Mouse (Mus musculus): ENCODE measurements at regions not wholly inside any gene's neighbourhood (a gene's known extent, or its start where the extent isn't known, plus 50 kb on each side); places are given as distances from the start of the nearest gene placed in this dataset.
"Not testable (repeated sequence)": the region's sequence is repeated elsewhere in the genome, so short reads cannot be mapped to it uniquely, and the experiment has no call there.

GRCm38 (mm10) chrX:50675356-50675755, 165.5 kb upstream of the Stk26 start:
- no peak overlapping the region for H3K9ac ChIP-seq (replicated peaks; ENCODE audit: low read depth, low read length)
- no peak overlapping the region for H3K4me2 ChIP-seq (replicated peaks; ENCODE audit: low read depth, low read length)
- 29% methylated on average over 6 of the region's 6 CpGs for WGBS
- no peak overlapping the region for H3K4me3 ChIP-seq (ENCODE audit: low read depth, low read length)
- H3K4me1 ChIP-seq (ENCODE audit: control insufficient read depth, insufficient read depth, low read length) = no peaks in the 10 kb centered on the region
- H3K36me3 ChIP-seq (ENCODE audit: control insufficient read depth, insufficient read depth, low read length) = no peaks in the 10 kb centered on the region
- no peak overlapping the region for H3K27ac ChIP-seq (ENCODE audit: low read length)
- no peaks in the 10 kb centered on the region for H3K27me3 ChIP-seq (ENCODE audit: control insufficient read depth, insufficient read depth, low read length)
- H3K9me3 ChIP-seq (ENCODE audit: control insufficient read depth, low read depth, low read length) = no peaks in the 10 kb centered on the region
- no peak for ATAC-seq (ENCODE audit: insufficient number of reproducible peaks, insufficient read depth, low FRiP score, low read depth)

GRCm38 (mm10) chrX:50657835-50658565, 182.8 kb upstream of the Stk26 start:
- H3K27me3 ChIP-seq (ENCODE audit: control insufficient read depth, insufficient read depth, low read length) = no peaks in the 10 kb centered on the region
- no peak overlapping the region for H3K9ac ChIP-seq (replicated peaks; ENCODE audit: low read depth, low read length)
- H3K4me2 ChIP-seq (replicated peaks; ENCODE audit: low read depth, low read length) = no peak overlapping the region
- no peak overlapping the region for H3K4me3 ChIP-seq (ENCODE audit: low read depth, low read length)
- no peaks in the 10 kb centered on the region for H3K4me1 ChIP-seq (ENCODE audit: control insufficient read depth, insufficient read depth, low read length)
- no peaks in the 10 kb centered on the region for H3K9me3 ChIP-seq (ENCODE audit: control insufficient read depth, low read depth, low read length)
- peak; percentile 37; the same call in 1 of the 2 replicates for ATAC-seq (ENCODE audit: insufficient number of reproducible peaks, insufficient read depth, low FRiP score, low read depth)
- 40% methylated on average over 9 of the region's 9 CpGs for WGBS
- no peak overlapping the region for H3K27ac ChIP-seq (ENCODE audit: low read length)
- H3K36me3 ChIP-seq (ENCODE audit: control insufficient read depth, insufficient read depth, low read length) = no peaks in the 10 kb centered on the region

- no peak overlapping the region for H3K4me3 ChIP-seq (ENCODE audit: low read depth, low read length)
- H3K36me3 ChIP-seq (ENCODE audit: control insufficient read depth, insufficient read depth, low read length) = no peaks in the 10 kb centered on the region
- ATAC-seq (ENCODE audit: insufficient number of reproducible peaks, insufficient read depth, low FRiP score, low read depth) = no peak
- H3K27ac ChIP-seq (ENCODE audit: low read length) = no peak overlapping the region
- no peak overlapping the region for H3K4me2 ChIP-seq (replicated peaks; ENCODE audit: low read depth, low read length)
- WGBS = 72% methylated on average over 6 of the region's 6 CpGs
- no peak overlapping the region for H3K9ac ChIP-seq (replicated peaks; ENCODE audit: low read depth, low read length)
- no peaks in the 10 kb centered on the region for H3K4me1 ChIP-seq (ENCODE audit: control insufficient read depth, insufficient read depth, low read length)
- H3K27me3 ChIP-seq (ENCODE audit: control insufficient read depth, insufficient read depth, low read length) = no peaks in the 10 kb centered on the region
- no peaks in the 10 kb centered on the region for H3K9me3 ChIP-seq (ENCODE audit: control insufficient read depth, low read depth, low read length)
Observed at GRCm38 (mm10) chrX:50657180-50657834, 183.5 kb upstream of the Stk26 start.

GRCm38 (mm10) chrX:50655380-50655779, 185.5 kb upstream of the Stk26 start:
- H3K4me1 ChIP-seq (ENCODE audit: control insufficient read depth, insufficient read depth, low read length); H3K27ac ChIP-seq (ENCODE audit: low read length); H3K36me3 ChIP-seq (ENCODE audit: control insufficient read depth, insufficient read depth, low read length); H3K27me3 ChIP-seq (ENCODE audit: control insufficient read depth, insufficient read depth, low read length); H3K4me2 ChIP-seq (replicated peaks; ENCODE audit: low read depth, low read length); H3K9ac ChIP-seq (replicated peaks; ENCODE audit: low read depth, low read length); H3K9me3 ChIP-seq (ENCODE audit: control insufficient read depth, low read depth, low read length); ATAC-seq (ENCODE audit: insufficient number of reproducible peaks, insufficient read depth, low FRiP score, low read depth); H3K4me3 ChIP-seq (ENCODE audit: low read depth, low read length): not testable (repeated sequence)
- 87% methylated on average over 1 of the region's 1 CpGs for WGBS

- no peak overlapping the region for H3K4me3 ChIP-seq (ENCODE audit: low read depth, low read length)
- H3K9ac ChIP-seq (replicated peaks; ENCODE audit: low read depth, low read length) = no peak overlapping the region
- H3K27me3 ChIP-seq (ENCODE audit: control insufficient read depth, insufficient read depth, low read length) = no peaks in the 10 kb centered on the region
- no peaks in the 10 kb centered on the region for H3K36me3 ChIP-seq (ENCODE audit: control insufficient read depth, insufficient read depth, low read length)
- no peak overlapping the region for H3K4me2 ChIP-seq (replicated peaks; ENCODE audit: low read depth, low read length)
- 35% methylated on average over 4 of the region's 4 CpGs for WGBS
- ATAC-seq (ENCODE audit: insufficient number of reproducible peaks, insufficient read depth, low FRiP score, low read depth) = no peak
- no peak overlapping the region for H3K27ac ChIP-seq (ENCODE audit: low read length)
- no peaks in the 10 kb centered on the region for H3K9me3 ChIP-seq (ENCODE audit: control insufficient read depth, low read depth, low read length)
- no peaks in the 10 kb centered on the region for H3K4me1 ChIP-seq (ENCODE audit: control insufficient read depth, insufficient read depth, low read length)
Observed at GRCm38 (mm10) chrX:50641347-50641746, 199.5 kb upstream of the Stk26 start.

- Histone ChIP-seq H3K27ac (ENCODE audit: low read length) (peak overlapping the region; percentile 63), H3K9me3 (ENCODE audit: control insufficient read depth, low read depth, low read length) (no peaks in the 10 kb centered on the region), H3K4me3 (ENCODE audit: low read depth, low read length) (peak overlapping the region; percentile 44; the same call in 1 of the 2 replicates), H3K27me3 (ENCODE audit: control insufficient read depth, insufficient read depth, low read length) (no peaks in the 10 kb centered on the region), H3K36me3 (ENCODE audit: control insufficient read depth, insufficient read depth, low read length) (no peaks in the 10 kb centered on the region), H3K4me2 (replicated peaks; ENCODE audit: low read depth, low read length) (peak overlapping the region; percentile 51), H3K4me1 (ENCODE audit: control insufficient read depth, insufficient read depth, low read length) (no peaks in the 10 kb centered on the region), H3K9ac (replicated peaks; ENCODE audit: low read depth, low read length) (peak overlapping the region; percentile 21; the same call in 1 of the 2 replicates)
- WGBS = 32% methylated on average over 6 of the region's 6 CpGs
- no peak for ATAC-seq (ENCODE audit: insufficient number of reproducible peaks, insufficient read depth, low FRiP score, low read depth)
Observed at GRCm38 (mm10) chrX:50635634-50636033, 205.2 kb upstream of the Stk26 start.

GRCm38 (mm10) chrX:50634842-50635615, 205.8 kb upstream of the Stk26 start:
- Histone ChIP-seq H3K9me3 (ENCODE audit: control insufficient read depth, low read depth, low read length) (no peaks in the 10 kb centered on the region), H3K27ac (ENCODE audit: low read length) (peak overlapping the region; percentile 63)
- WGBS = 20% methylated on average over 30 of the region's 30 CpGs

GRCm38 (mm10) chrX:50632536-50632935, 204.2 kb upstream of the Olfr1324 start:
- Histone ChIP-seq H3K27me3 (ENCODE audit: control insufficient read depth, insufficient read depth, low read length) (no peaks in the 10 kb centered on the region), H3K9ac (replicated peaks; ENCODE audit: low read depth, low read length) (no peak overlapping the region)

More at GRCm38 (mm10) chrX:50634842-50635615, 205.8 kb upstream of the Stk26 start:
- Histone ChIP-seq H3K4me3 (ENCODE audit: low read depth, low read length) (peak overlapping the region; percentile 44), H3K9ac (replicated peaks; ENCODE audit: low read depth, low read length) (peak overlapping the region; percentile 38; the same call in 1 of the 2 replicates), H3K27me3 (ENCODE audit: control insufficient read depth, insufficient read depth, low read length) (no peaks in the 10 kb centered on the region), H3K4me1 (ENCODE audit: control insufficient read depth, insufficient read depth, low read length) (no peaks in the 10 kb centered on the region), H3K4me2 (replicated peaks; ENCODE audit: low read depth, low read length) (peak overlapping the region; percentile 51), H3K36me3 (ENCODE audit: control insufficient read depth, insufficient read depth, low read length) (no peaks in the 10 kb centered on the region)
- ATAC-seq (ENCODE audit: insufficient number of reproducible peaks, insufficient read depth, low FRiP score, low read depth) = peak; percentile 98

More at GRCm38 (mm10) chrX:50632536-50632935, 204.2 kb upstream of the Olfr1324 start:
- no peak for ATAC-seq (ENCODE audit: insufficient number of reproducible peaks, insufficient read depth, low FRiP score, low read depth)
- 40% methylated on average over 6 of the region's 6 CpGs for WGBS
- no peaks in the 10 kb centered on the region for H3K4me1 ChIP-seq (ENCODE audit: control insufficient read depth, insufficient read depth, low read length)
- no peak overlapping the region for H3K27ac ChIP-seq (ENCODE audit: low read length)
- H3K4me2 ChIP-seq (replicated peaks; ENCODE audit: low read depth, low read length) = 0 out of 2 replicates have a peak overlapping the region, but pooled peaks have one; percentile 7
- no peak overlapping the region for H3K4me3 ChIP-seq (ENCODE audit: low read depth, low read length)
- no peaks in the 10 kb centered on the region for H3K36me3 ChIP-seq (ENCODE audit: control insufficient read depth, insufficient read depth, low read length)
- no peaks in the 10 kb centered on the region for H3K9me3 ChIP-seq (ENCODE audit: control insufficient read depth, low read depth, low read length)
